Mouse (Mus musculus) MEL (cell line): Measurements from ENCODE around the gene Srrm3. TPM values are rescaled to one million over a fixed set of nuclear protein-coding genes. Genes with fewer than 3 reads are reported as not detected.

Source experiments
- DNase-seq: peaks from one replicate; pipeline ENCODE4 v3.0.0; 2011; ENCODE audit warnings: low read depth, low spot score
- H3K27ac ChIP-seq: 2 replicates; pipeline ENCODE4 v1.5.1; 2012; ENCODE audit warnings: low read depth, mild to moderate bottlenecking, control low read depth, low read length, moderate library complexity; ENCODE audit not compliant: control insufficient read depth
- H3K27me3 ChIP-seq, 2 experiments: fragments of 150-350 bp in 1 of 2; sonication (generic) in 1 of 2; 2 replicates each; pipeline ENCODE4 v1.6.1; 2012; ENCODE audit warnings: low read length in 2 of 2, mild to moderate bottlenecking in 2 of 2, improper control_type of control experiment in 1 of 2, moderate library complexity in 1 of 2; ENCODE audit not compliant: insufficient read depth in 2 of 2, control insufficient read depth in 1 of 2
- H3K36me3 ChIP-seq, 2 experiments: 2 replicates each; pipeline ENCODE4 v1.6.1; 2012 to 2014; ENCODE audit warnings: low read length in 2 of 2, improper control_type of control experiment in 1 of 2, inconsistent platforms in 1 of 2, mild to moderate bottlenecking in 1 of 2; ENCODE audit not compliant: insufficient read depth in 2 of 2, control insufficient read depth in 1 of 2
- H3K4me1 ChIP-seq, 2 experiments: fragments of 150-350 bp in 1 of 2; sonication (generic) in 1 of 2; 2 replicates each; pipeline ENCODE4 v1.6.1; 2012; ENCODE audit warnings: low read length in 2 of 2, improper control_type of control experiment in 1 of 2, mild to moderate bottlenecking in 1 of 2; ENCODE audit not compliant: insufficient read depth in 2 of 2, control insufficient read depth in 1 of 2
- H3K4me3 ChIP-seq, 2 experiments: fragments of 150-350 bp in 1 of 2; sonication (generic) in 1 of 2; 2 replicates each; pipeline ENCODE4 v1.5.1; 2012; ENCODE audit warnings: low read depth in 2 of 2, low read length in 2 of 2, mild to moderate bottlenecking in 2 of 2, moderate library complexity in 2 of 2, control low read depth in 1 of 2, improper control_type of control experiment in 1 of 2; ENCODE audit not compliant: control insufficient read depth in 1 of 2, insufficient read depth in 1 of 2
- H3K79me2 ChIP-seq: 2 replicates; pipeline ENCODE4 v1.6.1; 2012; ENCODE audit warnings: mild to moderate bottlenecking, low read length, moderate library complexity; ENCODE audit not compliant: control insufficient read depth, poor library complexity, insufficient read depth
- H3K9ac ChIP-seq: 2 replicates; pipeline ENCODE4 v1.6.1; 2012; ENCODE audit warnings: low read depth, mild to moderate bottlenecking, control low read depth, low read length, moderate library complexity; ENCODE audit not compliant: control insufficient read depth, poor library complexity, severe bottlenecking
- H3K9me3 ChIP-seq: fragments of 150-350 bp; sonication (generic); replicated peaks from 2 replicates; pipeline ENCODE4 v1.6.1; 2012; ENCODE audit warnings: mild to moderate bottlenecking, low read length, improper control_type of control experiment, moderate library complexity; ENCODE audit not compliant: insufficient read depth
- CHD2 ChIP-seq: IDR thresholded peaks from 2 replicates; pipeline ENCODE4 v1.6.1; 2011; ENCODE audit warnings: low read length, improper control_type of control experiment
- CTCF ChIP-seq, 3 experiments: IDR thresholded peaks in 2 of 3; conservative IDR thresholded peaks in 1 of 3; 2 replicates each; pipeline ENCODE4 v1.5.1; 2011 to 2012; ENCODE audit warnings: low read length in 3 of 3, low read depth in 2 of 3, mild to moderate bottlenecking in 2 of 3, improper control_type of control experiment in 1 of 3, inconsistent platforms in 1 of 3, mixed read lengths in 1 of 3, moderate library complexity in 1 of 3; ENCODE audit not compliant: control insufficient read depth in 1 of 3, insufficient read depth in 1 of 3, poor library complexity in 1 of 3, severe bottlenecking in 1 of 3
- ELF1 ChIP-seq: IDR thresholded peaks from 2 replicates; pipeline ENCODE4 v1.6.1; 2014; ENCODE audit warnings: low read depth, mild to moderate bottlenecking, inconsistent platforms, low read length, improper control_type of control experiment, moderate library complexity
- HCFC1 ChIP-seq: IDR thresholded peaks from 2 replicates; pipeline ENCODE4 v1.6.1; 2012; ENCODE audit warnings: low read depth, mild to moderate bottlenecking, inconsistent platforms, low read length, improper control_type of control experiment, moderate library complexity
- JUND ChIP-seq: IDR thresholded peaks from 2 replicates; pipeline ENCODE4 v1.6.1; 2011; ENCODE audit warnings: low read depth, mild to moderate bottlenecking, improper control_type of control experiment, low read length
- MAX ChIP-seq: IDR thresholded peaks from 2 replicates; pipeline ENCODE4 v1.6.1; 2011; ENCODE audit warnings: low read length, improper control_type of control experiment
- MXI1 ChIP-seq: IDR thresholded peaks from 2 replicates; pipeline ENCODE4 v1.6.1; 2011; ENCODE audit warnings: mild to moderate bottlenecking, low read depth, low read length, improper control_type of control experiment
- NELFE ChIP-seq: IDR thresholded peaks from 2 replicates; pipeline ENCODE4 v1.6.1; 2011; ENCODE audit warnings: low read depth, low read length, improper control_type of control experiment
- POLR2A ChIP-seq, 2 experiments: IDR thresholded peaks; 2 replicates each; pipeline ENCODE4 v1.6.1; 2011 to 2012; ENCODE audit warnings: low read length in 2 of 2, mild to moderate bottlenecking in 2 of 2, control low read depth in 1 of 2, improper control_type of control experiment in 1 of 2, low read depth in 1 of 2, moderate library complexity in 1 of 2; ENCODE audit not compliant: control insufficient read depth in 1 of 2, insufficient read depth in 1 of 2, poor library complexity in 1 of 2
- RAD21 ChIP-seq: IDR thresholded peaks from 2 replicates; pipeline ENCODE4 v1.6.1; 2011; ENCODE audit warnings: mild to moderate bottlenecking, low read depth, low read length, improper control_type of control experiment
- SIN3A ChIP-seq: IDR thresholded peaks from 2 replicates; pipeline ENCODE4 v1.6.1; 2012; ENCODE audit warnings: low read length, improper control_type of control experiment, inconsistent platforms
- SMC3 ChIP-seq: IDR thresholded peaks from 2 replicates; pipeline ENCODE4 v1.6.1; 2011; ENCODE audit warnings: low read depth, low read length, improper control_type of control experiment
- TCF12 ChIP-seq: IDR thresholded peaks from 2 replicates; pipeline ENCODE4 v1.6.1; 2014; ENCODE audit warnings: low read depth, mild to moderate bottlenecking, inconsistent platforms, low read length, improper control_type of control experiment, moderate library complexity
- USF1 ChIP-seq: IDR thresholded peaks from 2 replicates; pipeline ENCODE4 v1.6.1; 2014; ENCODE audit warnings: low read depth, mild to moderate bottlenecking, inconsistent platforms, low read length, improper control_type of control experiment, moderate library complexity
- ZC3H11A ChIP-seq: IDR thresholded peaks from 2 replicates; pipeline ENCODE4 v1.6.1; 2012; ENCODE audit warnings: low read depth, mild to moderate bottlenecking, inconsistent platforms, low read length, improper control_type of control experiment
- polyA plus RNA-seq, 2 experiments: library from polyadenylated mRNA; stranded (reverse) in 1 of 2; unstranded in 1 of 2; fragments of >175 nt in 1 of 2; fragments of >200 nt in 1 of 2; gene quantifications; 2 replicates each; pipeline versions ENCODE4 v1.2.1 to v1.2.4; 2012; ENCODE audit warnings: low replicate concordance in 2 of 2, low read depth in 1 of 2; ENCODE audit not compliant: insufficient read length in 2 of 2, insufficient read depth in 1 of 2, missing spikeins in 1 of 2
- total RNA-seq: library from RNA; depleted of rRNA; stranded (reverse); fragments of 300-350 nt; gene quantifications from 2 replicates; pipeline ENCODE4 v1.2.3, GENCODE M21; 2012

Srrm3 gene
- total and polyA plus RNA-seq, 3 experiments: not detected

- no peaks in the 10 kb centered on the region for H3K4me1 ChIP-seq
- H3K27ac ChIP-seq: 0 out of 2 replicates have a peak overlapping the region, but pooled peaks have one; percentile 9
- no peaks in the 10 kb centered on the region for H3K9me3 ChIP-seq
- no peaks in the 10 kb centered on the region for H3K27me3 ChIP-seq
- H3K79me2 ChIP-seq: no peaks in the 10 kb centered on the region
- peak overlapping the region; percentile 40; the same call in 1 of the 2 replicates for H3K9ac ChIP-seq
- H3K4me3 ChIP-seq: peak overlapping the region; percentile 23 to 31; a peak in 2 of 4 replicates
- no peak for TF ChIP-seq ZC3H11A
- no peak for TF ChIP-seq MAX
- no peak for TF ChIP-seq RAD21
- TF ChIP-seq TCF12: no peak
- no peak for TF ChIP-seq CHD2
- TF ChIP-seq JUND: no peak
- no peak for TF ChIP-seq CTCF (IDR thresholded peaks at IDR 0.05 in 2 of 3, conservative IDR thresholded peaks at IDR 0.05 in 1 of 3; ENCODE audit: control insufficient read depth in 1 of 3, insufficient read depth in 1 of 3, low read depth in 2 of 3, low read length in 3 of 3, poor library complexity in 1 of 3, severe bottlenecking in 1 of 3)
- TF ChIP-seq, all 39 proteins: peak for 0
- H3K36me3 ChIP-seq: no peaks in the 10 kb centered on the region
- no peak for DNase-seq
Observed at GRCm38 (mm10) chr5:135903058-135903457, 96.4 kb downstream of the Srrm3 start.

- H3K4me3 ChIP-seq: peak overlapping the region; percentile 31 to 34; a peak in 3 of 4 replicates
- no peaks in the 10 kb centered on the region for H3K9me3 ChIP-seq
- peaks cover 0 to 3% of the 10 kb centered on the region in 2 experiments; a peak in 1 of 4 replicates for H3K36me3 ChIP-seq
- H3K27ac ChIP-seq: 0 out of 2 replicates have a peak overlapping the region, but pooled peaks have one; percentile 9
- no peaks in the 10 kb centered on the region for H3K4me1 ChIP-seq
- TF ChIP-seq ELF1 (peak; percentile 58; the same call in 1 of the 2 replicates), CTCF (IDR thresholded peaks at IDR 0.05 in 2 of 3, conservative IDR thresholded peaks at IDR 0.05 in 1 of 3; ENCODE audit: control insufficient read depth in 1 of 3, insufficient read depth in 1 of 3, low read depth in 2 of 3, low read length in 3 of 3, poor library complexity in 1 of 3, severe bottlenecking in 1 of 3) (peak; percentile 75 to 93 (median 87)), POLR2A (IDR thresholded peaks at IDR 0.05; ENCODE audit: control insufficient read depth in 1 of 2, insufficient read depth in 1 of 2, low read depth in 1 of 2, low read length in 2 of 2, poor library complexity in 1 of 2) (peak in 1 of 2 experiments; percentile 34; a peak in 2 of 4 replicates), RAD21 (peak; percentile 50), SIN3A (peak; percentile 40; the same call in 1 of the 2 replicates), USF1 (no peak), JUND (no peak), SMC3 (peak; percentile 46), NELFE (0 out of 2 replicates have a peak, but pooled peaks have one; percentile 24)
- no peaks in the 10 kb centered on the region for H3K27me3 ChIP-seq
- DNase-seq: peak; percentile 83
- H3K9ac ChIP-seq: peak overlapping the region; percentile 40; the same call in 1 of the 2 replicates
- H3K79me2 ChIP-seq: no peaks in the 10 kb centered on the region
Observed at GRCm38 (mm10) chr5:135903551-135904151, 97.0 kb downstream of the Srrm3 start.

GRCm38 (mm10) chr5:135904259-135904658 is 97.6 kb downstream of the Srrm3 start:
- peaks cover 0 to 3% of the 10 kb centered on the region in 2 experiments; a peak in 2 of 4 replicates for H3K36me3 ChIP-seq
- no peak overlapping the region for H3K4me3 ChIP-seq
- H3K79me2 ChIP-seq: no peaks in the 10 kb centered on the region
- TF ChIP-seq MXI1 (no peak), POLR2A (IDR thresholded peaks at IDR 0.05; ENCODE audit: control insufficient read depth in 1 of 2, insufficient read depth in 1 of 2, low read depth in 1 of 2, low read length in 2 of 2, poor library complexity in 1 of 2) (peak in 1 of 2 experiments; percentile 5; a peak in 1 of 4 replicates), HCFC1 (no peak)
- TF ChIP-seq, all 39 proteins: peak for 1
- Histone ChIP-seq H3K27me3 (no peaks in the 10 kb centered on the region), H3K4me1 (no peaks in the 10 kb centered on the region), H3K27ac (no peak overlapping the region), H3K9ac (no peak overlapping the region), H3K9me3 (no peaks in the 10 kb centered on the region)
- DNase-seq: no peak
